Mouse (Mus musculus): Measurements from ENCODE around the gene Rapgef4.

The Rapgef4 gene

DNA sequence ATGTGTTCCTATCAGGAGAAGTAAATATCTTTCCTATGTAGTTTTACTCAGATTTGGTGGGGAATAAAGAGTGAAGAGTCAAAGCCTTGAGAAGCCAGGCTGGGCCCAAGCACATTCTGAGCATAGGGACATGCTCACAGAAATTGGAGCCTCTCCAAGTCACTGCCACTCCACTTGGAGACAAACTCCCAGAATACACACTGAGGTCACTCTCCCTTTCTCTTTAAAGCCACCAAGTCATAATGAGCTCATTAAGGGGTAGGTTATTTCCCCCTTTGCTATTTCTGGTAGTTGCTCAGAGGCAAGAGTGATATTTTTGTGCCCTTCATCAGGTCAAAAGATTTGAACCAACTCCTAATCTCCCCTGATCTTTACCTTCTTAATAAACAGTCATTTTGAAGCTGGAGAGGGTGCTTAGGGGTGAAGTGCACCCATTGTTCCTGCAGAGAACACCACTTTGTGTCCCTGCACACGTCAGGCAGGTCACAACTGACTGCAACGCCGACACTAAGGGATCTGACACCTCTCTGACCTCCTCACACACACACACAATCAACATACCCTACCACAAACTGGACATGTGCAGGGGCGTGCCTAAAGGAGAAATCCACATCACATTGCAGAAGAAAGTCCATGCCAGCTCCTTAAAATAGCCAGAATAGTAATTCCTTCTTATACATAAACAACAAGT, 288.8 kb downstream of the Rapgef4 start:
- no peak for DNase-seq (ENCODE audit: low spot score in 2 of 2)

DNA sequence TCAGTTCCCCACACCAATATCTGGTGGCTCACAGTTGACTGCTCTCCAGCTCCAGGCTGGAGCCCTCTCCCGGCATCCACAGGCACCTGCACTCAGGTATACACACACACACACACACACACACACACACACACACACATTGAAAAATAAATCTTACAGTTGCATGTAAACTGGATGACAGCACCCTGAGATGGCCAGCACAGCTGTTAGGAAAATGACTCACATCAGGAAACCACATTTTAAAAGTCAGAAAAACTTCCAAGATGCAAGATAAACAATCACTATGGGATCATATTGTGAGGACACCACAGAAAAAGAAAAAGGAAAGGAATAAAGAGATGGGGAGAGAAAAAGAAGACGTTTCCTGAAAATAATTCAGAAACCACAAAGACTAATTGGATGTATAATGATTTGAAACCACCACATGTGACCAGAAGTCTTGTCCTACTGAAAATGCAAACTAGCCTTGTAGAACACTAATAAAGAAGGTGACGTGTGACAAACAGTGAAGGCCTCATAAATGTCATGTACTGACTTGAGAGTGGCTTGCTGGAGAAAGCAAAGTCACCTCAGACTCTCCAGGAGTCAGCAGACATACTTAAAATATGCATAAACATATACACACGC, 297.3 kb downstream of the Rapgef4 start:
- DNase-seq (ENCODE audit: low spot score in 2 of 2), result no peak

DNA sequence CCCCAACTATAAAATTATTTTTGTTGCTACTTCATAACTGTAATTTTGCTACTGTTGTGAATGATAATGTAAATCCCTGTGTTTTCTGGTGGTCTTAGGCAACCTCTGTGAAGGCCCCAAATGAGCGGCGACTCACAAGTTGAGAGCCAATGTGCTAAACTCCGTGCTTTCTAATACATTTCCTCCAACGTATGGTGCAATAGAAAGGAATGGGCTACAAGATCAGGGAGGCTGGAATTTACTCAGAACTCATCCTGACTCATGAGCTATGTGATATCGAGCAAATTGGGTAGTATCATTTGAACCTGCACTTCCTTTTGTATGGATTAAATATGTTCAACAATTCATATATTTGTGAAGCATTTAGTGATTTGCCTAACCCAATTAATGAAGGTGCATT, 299.5 kb downstream of the Rapgef4 start:
- no peak for DNase-seq (ENCODE audit: low spot score in 2 of 2)

DNA sequence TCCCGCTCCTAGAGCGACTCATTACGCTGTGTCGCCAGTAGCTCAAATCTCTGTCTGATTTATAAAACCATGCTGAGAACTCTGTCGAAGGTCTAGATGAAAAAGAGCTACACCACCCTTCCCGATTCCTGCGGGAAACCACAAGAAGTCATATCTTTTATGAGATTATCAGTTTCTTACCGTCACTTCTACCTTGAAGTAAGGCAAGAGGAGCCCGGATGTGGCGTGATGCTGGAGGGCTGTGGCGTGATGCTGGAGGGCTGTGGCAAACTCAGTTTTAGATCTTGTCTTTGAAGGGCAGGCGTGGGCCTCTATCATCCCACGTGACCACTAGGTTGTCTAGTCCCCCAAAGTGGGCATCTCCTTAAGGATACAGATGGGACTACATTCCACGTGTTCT, 300.9 kb downstream of the Rapgef4 start:
- no peak for DNase-seq (ENCODE audit: low spot score in 2 of 2)

DNA sequence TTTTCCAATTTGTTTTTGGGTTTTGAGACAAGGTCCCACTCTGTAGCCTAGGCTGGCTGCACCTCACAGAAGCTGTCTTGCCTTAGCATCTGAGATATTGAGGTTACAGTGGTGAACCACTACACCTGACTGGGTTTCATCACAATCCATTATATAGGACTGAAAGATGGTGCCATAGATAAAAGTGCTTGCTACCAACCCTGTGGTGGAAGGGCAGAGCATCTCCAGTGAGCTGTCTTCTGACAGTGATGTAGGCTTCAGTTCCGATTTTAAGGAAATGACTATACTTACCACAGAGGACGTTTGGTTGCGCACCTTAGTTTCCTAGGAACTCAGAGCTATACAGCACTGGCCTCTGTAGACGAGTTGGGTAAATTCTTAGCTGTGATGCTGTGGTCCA, 301.7 kb downstream of the Rapgef4 start:
- DNase-seq (ENCODE audit: low spot score in 2 of 2), result no peak

DNA sequence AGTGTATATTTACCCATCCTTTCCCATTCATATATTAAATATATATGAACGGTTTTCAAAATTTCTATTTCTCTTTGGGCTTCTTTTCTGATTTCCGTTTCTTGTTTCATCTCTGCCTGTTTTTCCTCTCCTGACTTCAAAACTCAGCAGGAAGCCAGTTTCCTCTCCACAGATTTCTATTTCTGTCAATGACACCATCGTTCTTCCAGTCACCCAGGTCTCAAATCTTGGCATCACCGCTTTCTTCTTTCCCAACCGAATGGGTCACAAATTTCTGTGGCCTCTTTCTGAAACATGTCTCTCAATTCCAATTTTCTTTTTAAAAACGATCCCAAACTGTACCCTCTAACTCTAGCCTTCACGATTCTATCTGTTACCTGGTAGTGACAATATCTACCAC, 303.6 kb downstream of the Rapgef4 start:
- DNase-seq (ENCODE audit: low spot score in 2 of 2), result no peak

DNA sequence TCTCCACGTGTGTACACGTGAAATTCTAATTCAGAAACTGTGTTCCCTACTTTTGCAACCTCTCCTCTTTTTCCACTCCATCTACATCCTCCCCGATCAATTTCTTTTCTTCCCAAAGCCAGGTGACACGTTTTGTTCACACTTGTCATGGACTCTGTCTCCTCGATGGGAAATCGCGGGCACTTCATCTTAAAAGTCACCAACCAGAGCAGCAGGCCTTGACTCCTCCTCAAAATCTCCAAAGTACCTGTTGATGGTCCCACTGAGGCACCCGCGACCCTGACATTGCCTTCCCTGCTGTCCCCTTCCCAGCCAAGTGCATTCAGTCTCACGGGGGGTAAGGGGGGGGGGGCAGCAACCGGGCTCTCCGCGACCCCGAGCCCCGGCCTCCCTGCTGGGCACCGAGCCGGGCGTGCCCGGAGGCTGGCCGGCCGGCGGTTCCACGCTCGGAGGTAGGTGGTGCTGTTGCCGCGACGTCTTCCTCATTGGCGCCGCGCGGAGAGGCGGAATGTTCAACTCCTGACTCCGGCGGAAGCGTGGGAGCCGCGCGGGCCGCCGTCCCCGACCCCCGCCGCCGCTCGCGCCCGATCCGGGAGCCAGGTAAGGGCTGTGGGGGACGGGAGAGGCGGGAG, 304.3 kb downstream of the Rapgef4 start, which contains the start of gene Map3k20:
TSS of gene Map3k20 (plus strand) at position 382 of the 632 bp plus-strand sequence.
- DNase-seq (ENCODE audit: low spot score in 2 of 2), result peak in 1 of 2 experiments; percentile 74

DNA sequence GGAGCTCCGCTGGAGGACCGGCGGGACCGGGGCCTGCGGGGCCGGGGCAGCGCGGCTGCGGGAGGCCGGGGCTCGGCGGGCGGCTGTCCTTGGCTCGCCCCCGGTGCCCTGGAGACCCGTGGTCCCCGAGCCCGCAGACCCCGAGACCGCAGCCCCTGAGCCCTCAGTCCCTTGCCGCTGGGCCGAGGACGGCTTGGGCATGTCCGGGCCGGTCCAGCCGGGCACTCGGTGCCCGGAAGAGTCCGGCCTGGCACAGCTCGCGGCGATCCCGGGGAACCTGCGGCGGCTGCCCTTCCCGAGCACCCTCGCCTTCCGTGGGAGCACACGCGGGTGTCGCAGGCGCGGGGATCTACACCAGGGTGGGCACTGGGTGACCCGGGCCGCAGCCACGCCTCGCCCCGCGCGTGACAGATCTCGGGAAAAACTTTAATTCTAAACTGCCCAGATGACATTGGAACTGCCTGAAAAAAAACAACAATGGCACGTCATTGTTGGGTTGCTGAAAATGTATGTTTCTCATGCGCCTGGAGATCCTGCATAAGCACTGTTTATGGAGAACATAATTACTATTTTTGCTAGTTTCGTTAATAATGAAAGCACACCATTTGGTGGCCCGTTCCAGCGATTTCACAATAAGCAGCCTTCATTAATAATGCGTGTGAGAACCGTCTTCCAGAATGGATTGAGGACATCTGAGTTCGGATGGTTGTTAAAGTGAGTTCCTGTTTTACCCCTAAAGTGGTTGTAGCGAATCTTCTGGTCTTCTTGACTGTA, 305.0 kb downstream of the Rapgef4 start:
- DNase-seq (ENCODE audit: low spot score in 2 of 2), result peak; percentile 51 to 64

DNA sequence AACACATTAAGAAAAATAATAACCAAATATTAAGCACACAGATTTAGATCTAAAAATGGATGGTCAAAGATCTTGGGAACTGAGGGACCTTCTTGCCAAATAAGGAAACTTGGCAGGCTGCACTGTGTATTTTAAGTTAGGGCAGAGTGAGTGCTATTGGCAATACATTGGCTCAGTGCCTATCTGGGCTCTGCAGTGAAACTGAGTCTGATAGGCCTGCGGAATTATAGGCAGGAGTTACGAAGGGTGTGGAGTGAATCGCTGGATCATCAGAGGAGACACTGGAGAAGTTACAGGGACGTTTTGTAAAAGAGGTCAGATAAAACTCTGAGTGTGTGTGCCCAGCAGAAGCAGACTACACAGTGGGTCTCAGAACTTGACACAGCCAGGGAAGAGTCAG, 306.1 kb downstream of the Rapgef4 start:
- DNase-seq (ENCODE audit: low spot score in 2 of 2), result peak; percentile 16 to 38

DNA sequence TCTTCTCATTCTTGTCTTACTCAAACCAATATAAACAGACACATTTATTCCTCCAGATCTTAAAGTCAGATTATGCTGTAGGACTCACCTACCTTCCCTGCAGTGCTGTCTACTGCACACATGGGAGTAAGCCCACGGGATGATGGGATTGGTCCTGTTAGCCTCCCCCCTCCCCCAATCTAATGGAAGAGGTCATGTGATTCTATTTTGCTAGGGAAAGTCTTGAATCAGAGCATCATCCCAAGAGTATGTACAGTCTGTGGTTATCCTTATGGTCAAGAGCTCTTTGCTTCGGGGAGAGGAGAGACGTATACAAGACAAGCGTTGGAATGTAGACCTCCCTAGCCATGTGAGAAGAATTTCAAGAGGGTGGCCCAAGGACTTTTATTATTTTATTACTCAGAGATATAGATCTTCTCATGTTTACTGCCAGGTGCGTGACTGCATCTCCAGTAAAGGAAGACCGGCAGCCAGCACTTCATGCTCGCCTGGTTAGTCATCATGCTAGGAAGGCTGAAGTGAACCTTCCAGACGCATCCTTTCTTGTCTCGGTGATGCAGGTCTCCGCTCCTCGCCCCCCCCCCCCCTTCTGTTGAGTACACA, 308.0 kb downstream of the Rapgef4 start:
- no peak for DNase-seq (ENCODE audit: low spot score in 2 of 2)

DNA sequence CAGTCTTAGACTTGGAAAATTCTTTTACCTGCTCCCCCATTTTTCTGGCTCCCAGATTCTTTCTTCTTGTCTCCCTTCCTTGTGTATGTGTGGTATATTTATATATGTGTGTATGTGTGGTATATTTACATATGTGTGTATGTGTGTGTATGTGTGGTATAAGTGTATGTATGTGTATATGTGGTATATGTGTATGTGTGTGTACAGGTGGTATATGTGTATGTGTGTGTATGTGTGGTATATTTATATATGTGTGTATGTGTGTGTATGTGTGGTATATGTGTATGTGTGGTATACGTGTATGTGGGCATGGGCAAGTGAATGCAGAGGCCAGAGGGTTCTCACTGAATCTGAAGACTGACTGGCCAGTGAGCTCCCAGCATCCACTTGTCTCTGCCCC, 310.1 kb downstream of the Rapgef4 start:
- no peak for DNase-seq (ENCODE audit: low spot score in 2 of 2)

DNA sequence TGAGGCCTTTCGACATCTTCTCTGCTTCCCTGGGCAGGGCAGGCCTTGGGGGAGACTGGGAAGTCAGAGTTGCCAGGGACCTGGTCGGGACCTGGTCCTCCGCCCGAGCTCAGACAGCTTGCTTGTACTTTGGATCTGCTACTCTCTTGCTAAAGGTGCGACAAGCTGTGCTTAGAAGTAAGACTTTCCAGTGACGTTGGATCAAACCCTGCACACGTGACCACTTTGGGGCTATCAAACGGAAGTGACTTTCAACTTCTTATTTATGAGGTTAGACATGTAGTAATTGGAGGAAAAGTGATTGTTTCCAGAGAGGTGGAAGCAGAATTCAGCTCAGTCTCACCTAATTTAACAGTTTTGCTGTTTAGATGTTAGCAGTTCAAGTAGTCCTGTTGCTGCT, 311.5 kb downstream of the Rapgef4 start:
- no peak for DNase-seq (ENCODE audit: low spot score in 2 of 2)

DNA sequence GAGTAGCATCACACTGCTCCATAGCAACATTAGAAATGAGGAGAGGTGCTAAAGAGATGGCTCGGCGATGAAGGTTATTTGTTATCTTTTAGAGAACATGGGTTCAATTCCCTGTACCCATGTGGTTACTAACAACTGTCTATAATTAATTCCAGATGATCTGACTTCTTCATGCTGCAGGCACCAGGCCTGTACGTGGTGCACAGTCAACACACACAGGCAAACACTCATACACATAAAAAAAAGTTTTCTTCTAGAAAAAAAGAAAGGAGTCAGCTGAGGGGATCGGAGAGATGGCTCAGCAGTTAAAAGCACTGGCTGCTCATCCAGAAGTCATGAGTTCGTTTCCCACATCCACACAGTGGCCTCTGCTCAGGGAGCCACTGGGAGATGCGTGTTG, 314.0 kb downstream of the Rapgef4 start:
- DNase-seq (ENCODE audit: low spot score in 2 of 2), result no peak

DNA sequence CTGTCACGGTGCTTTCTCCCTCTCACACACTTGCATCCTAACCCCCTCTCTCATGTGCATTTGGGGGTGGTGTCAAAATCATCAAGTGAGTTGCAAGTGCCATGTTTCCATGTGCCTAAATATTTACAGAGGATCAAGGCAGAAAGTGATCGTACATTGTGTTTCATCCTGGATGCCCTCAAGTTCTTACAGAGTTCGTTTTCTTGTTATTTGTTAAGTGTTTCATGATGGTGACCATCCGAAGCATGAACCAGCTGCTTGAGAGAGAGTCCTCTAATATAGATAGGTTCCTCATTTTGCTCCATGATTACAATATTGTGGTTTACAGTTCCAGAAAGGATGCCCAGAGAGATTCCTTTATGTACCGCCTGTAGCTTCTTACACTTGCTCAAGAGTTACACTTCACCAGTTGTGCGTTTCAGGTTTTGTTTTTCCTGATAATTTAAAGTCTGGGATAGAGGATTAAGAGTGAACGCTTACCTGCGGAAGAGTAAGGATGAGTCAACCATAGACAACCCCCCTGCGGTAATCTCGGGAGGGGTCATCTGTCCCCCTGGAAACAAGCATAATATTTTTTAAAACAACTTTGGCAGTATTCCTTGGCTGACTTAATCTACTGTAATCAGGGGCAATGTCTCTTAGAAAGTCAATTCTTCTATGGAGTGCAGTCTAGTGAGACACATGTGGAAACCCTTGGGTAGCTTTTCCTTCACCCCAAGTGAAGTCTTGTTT, 316.1 kb downstream of the Rapgef4 start:
- no peak for DNase-seq (ENCODE audit: low spot score in 2 of 2)

DNA sequence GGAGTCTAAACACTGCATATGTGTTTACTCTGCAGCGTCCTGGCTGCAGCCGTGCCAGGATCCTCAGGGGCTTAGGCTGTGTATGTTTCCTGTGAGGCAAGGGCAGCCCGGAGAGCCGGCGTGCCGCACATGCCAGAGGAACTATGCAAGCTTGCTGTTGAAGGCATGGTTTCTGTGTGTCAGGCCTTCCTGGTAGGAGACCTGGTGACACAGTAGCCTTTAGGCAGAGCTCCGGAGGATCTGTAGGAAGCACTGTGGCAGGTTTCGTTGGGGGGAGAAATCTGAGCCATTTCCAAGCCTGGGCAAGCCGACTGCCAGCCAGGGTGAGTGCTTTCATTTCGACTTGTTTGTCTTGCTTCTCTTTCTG, 316.7 kb downstream of the Rapgef4 start:
- peak; percentile 16 to 40 for DNase-seq (ENCODE audit: low spot score in 2 of 2)

DNA sequence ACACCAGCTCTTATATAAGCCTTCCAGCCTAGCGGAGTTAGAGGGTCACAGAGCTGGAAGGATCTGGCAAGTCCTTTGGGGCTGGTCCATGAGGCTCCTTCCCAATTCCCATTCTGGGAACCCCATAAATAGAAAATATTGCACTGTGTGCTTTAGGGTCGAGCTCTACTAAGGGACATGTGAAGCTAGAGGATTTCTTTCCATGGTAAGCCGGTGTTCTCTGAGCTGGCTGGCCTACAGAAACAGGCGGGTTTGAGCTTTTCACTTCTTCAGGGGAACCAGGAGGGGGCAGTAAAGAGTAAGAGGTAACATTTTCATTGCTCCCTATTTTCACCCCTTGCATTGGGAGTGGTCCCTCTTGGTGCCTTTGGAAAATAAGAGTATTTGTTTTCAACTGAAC, 317.4 kb downstream of the Rapgef4 start:
- no peak for DNase-seq (ENCODE audit: low spot score in 2 of 2)

DNA sequence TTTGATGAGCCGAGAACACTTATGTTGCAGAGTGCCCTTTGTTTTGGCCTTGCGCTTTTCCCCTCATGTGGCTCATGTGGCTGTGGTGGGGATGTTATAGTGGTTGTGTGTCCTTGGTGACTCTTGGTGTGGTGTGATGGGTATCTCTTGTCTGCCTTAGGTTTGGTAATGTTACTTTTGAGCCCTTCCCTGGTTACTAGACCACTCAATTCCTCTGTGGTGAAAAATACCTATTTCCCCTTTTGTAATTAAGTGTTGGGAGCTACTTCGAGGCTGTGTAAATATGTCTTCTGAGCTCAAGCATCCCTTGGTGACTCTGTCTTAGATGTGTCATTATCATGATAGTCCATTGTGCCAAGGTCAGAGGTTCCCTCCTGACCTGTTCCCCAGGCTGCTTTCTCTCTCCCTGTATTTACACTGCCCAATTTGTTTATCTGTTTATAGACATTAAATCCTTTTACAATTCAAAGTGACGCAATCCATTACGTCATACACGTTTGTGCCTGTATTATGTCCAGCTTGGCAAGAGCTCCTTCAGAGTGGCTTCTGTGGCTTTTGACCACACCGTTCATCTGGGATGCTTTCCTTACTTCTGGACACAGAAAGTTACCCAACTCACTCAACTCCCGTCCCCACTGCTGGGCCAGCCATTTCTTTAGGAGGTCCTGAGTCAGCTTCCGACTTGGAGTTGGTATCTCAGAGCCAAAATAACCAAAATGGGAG, 320.3 kb downstream of the Rapgef4 start:
- no peak for DNase-seq (ENCODE audit: low spot score in 2 of 2)

DNA sequence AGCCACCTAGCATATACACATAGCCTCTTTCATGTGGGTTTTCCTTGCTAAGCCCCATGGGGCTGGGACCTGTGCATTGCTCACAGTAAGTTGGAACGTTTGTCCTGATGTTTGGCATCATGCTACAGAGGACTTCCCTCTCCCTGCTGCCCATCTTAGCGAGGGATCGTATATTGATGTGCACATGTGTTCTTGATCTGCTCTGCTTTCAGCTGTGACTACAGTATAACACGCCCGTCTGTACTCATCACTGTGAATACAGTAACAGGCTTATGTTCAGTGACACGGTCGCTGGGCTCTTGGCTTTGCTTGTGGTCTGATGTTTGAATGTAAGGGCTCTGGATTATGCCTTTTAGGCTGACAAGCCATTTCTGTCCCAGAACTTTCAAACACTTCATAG, 324.7 kb downstream of the Rapgef4 start:
- no peak for DNase-seq (ENCODE audit: low spot score in 2 of 2)

Data from urinary bladder, postnatal 36 days (tissue).